Mouse (Mus musculus) right cerebral cortex, adult 18-20 months (tissue): ENCODE measurements around the gene Gm17949.

Experiments used
- DNase-seq: peaks from one replicate; pipeline ENCODE4 v3.0.0; 2022; ENCODE audit warnings: mixed read lengths

Gm17949 gene

DNA sequence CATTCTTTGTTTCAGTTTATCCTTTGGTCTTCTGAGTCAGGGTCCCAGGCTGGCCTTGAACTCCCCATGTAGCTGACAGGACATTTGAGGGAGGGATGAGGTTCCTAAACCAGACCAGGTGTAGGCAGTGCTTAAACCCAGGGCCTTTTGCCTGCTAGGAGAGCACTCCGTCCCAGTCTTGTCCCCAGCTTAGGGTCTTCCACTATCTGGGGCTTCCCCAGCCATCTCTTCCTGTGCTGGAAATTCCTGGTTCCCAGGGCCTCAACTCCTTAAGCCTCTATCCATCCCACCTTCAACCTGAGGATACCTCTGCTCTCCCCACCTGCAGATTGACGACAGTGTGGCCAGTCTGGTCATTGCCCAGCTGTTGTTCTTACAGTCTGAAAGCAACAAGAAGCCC is 20.3 kb upstream of the Gm17949 start:
- no peak for DNase-seq

DNA sequence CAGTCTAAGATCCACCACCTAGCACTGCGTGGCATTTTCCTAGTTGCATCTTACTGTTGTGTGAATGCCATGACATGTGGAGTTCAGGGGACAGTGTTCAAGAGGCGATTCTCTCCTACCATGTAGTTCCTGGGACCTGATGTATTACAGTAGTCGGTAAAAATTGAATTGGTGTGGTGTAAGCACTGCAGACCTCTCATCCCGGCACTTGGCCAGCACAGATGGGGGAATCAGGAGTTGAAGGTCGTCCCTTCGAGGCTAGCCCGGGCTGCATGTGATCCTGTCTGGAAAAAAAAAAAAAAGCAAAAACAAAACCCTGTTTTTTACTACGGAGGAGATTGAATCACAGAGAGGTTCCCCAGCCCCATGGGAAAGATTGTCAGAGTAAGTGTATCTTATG is 16.2 kb upstream of the Gm17949 start:
- DNase-seq: no peak

DNA sequence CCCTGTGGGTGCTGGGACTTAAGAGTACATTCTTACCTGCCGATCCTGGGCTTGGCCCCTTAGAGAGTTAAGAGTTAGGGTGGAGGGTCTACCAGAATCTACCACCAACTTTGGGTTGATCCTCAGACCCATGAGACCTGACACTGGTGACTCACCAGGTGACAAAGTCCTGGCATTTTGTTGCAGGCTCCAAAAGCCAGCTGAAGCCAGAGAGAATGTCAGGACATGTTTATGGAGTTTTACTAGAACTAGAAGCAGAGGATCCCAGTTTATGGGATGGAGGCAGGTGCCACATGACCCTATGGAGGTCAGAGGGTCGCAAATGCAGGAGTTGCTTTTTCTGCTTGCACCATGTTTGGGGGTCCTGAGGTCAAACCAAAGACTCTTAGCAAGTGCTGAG is 14.8 kb upstream of the Gm17949 start:
- DNase-seq: no peak

DNA sequence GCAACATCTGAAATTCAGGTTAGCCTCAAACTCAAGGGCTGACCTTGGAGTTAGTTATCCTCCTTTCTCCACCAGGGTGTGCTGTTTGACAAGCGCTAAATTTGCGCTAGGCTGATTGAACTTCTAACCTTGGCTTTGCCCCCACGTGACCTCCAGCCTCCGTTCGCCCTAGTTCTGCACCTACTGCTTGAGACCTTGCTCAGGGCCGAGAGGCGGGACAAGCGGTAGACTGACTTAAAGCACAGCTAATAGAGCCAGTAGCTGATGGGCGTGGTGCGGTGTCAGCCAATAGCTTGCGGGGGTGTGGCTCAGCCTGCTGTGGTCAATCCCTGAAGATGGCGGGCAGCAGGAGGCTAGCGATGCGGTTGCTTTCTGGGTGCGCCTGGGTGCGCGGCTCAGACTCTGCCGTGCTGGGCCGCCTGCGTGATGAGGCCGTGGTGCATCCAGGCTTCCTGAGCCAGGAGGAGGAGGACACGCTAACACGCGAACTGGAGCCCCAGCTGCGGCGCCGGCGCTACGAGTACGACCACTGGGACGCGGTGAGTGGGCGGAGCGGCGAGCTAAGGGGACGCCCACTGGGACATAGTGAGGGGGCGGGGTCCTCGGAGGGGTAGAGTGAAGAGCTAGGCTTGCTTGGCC is 14.1 kb upstream of the Gm17949 start, which contains the start of gene Alkbh7:
Gene Alkbh7, plus strand, starts transcription at position 311 of the 639 bp plus-strand sequence.
- peak; percentile 96 for DNase-seq

GRCm38 (mm10) chr17:56999414-56999813 is 11.9 kb upstream of the Gm17949 start:
- no peak for DNase-seq

DNA sequence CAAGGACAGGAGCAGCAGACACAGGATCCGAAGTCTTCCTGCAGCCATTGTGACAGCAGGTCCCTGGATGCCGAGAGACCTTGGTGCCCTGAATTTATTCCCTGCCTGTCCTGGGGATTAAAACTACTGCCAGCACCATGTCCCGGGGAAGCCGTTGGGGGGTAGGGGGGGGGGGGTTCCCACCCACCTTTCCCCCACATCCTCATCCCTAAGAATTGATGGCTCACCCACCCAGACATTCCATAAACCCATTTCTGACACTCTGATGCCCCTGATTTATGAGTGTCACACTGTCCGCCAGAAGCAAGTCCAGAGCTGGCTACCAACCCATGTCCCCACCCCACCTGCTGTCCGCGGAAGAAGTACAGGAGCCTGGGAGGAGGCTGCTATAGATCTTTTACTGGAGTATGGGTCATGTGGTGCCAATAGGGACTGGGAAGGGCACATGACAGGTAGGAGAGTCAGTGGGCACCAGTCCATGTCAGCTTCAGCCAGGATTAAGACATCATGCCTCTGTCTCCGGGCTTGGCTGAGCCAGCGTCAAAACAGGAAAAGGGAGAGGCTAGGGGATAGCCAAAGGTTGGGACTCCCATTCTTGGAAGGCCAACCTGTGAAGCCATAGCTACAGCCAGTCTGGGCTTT is 11.2 kb upstream of the Gm17949 start, which contains the start of gene Pspn:
Gene Pspn, minus strand, starts transcription at position 51 of the 642 bp plus-strand sequence.
- DNase-seq: no peak

- DNase-seq: no peak
These were observed 10.0 kb upstream of the Gm17949 start for GRCm38 (mm10) chr17:57001228-57001627.

DNA sequence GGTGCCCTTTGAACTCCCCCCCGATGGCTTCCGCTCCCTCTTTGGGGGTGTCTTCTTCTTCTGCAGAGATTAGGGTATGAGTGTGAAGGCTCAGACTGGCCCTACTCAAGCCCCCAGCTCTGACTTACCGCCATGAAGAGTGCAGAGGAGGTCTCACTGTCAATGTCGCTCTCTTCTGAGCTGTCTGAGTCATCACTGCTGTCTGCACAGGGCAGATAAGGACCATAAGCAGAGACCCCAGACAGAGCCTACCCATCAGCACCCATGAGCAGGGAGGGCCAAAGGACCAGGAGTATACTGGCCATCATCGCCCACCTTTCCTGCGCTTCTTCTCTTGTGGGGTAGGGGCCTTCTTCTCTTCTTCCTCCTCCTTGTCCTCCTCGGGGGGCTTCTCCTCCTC is 7.3 kb upstream of the Gm17949 start:
- no peak for DNase-seq

DNA sequence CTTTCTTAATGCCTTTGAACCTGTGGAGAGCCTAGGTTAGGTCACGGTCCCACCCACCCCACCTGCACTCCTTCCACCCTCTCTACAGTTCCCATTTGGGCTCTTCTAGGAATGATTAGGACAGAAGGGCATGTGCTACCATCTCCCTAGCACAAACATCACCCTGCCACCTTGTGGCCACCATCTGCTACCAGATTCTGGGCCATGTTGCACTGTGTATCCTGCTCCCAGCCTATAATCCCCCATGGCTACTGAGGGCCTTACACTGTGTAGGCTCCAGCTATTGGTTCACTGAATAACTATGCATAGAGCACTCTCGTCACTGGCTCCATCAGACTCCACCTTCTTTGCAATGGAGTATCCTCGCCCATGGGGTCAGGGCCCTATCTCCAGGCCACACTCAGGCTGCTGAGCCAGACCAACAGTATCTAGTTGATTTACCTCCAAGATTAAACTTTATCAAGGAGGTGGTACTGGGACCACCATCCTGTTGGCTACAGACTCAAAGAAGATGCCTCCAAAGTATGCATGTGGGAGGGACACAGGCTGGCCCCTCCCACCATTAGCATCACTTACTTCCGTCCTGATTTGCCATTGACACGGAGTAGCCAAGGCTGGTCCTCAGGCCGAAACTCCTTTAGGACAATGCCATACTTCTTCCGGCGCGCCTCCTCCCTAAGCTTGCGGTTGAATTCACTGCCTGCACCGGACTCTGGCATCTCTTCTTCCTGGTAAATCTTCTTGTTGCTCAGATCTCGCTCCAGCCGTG is 3.9 kb upstream of the Gm17949 start:
- DNase-seq: no peak

GRCm38 (mm10) chr17:57010911-57011235 is 396 bp upstream of the Gm17949 start:
- no peak for DNase-seq

DNA sequence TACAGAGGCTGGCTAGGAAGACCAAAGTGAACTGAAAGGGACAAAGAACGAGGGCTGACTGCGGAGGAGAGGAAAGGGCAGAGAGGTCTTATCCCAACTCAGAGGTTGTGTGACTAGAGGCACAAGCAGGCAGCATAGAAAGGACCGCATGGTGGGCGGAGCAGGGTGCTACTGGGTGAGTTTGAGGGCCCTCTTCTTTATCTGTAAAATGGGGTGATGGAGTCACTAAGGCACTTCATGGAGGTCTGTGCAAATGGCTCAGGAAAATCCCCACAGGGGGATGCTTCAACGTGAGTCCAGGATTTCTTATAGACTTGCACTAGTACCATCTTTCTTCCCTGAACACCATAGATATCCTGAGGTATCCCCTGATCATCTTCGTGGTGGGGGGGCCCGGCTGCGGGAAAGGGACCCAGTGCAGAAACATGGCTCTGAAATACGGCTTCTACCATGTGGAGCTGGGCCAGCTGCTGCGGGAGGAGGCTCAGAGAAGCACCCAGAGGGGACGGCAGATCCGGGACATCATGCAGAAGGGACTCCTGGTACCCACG is 1.1 kb downstream of the Gm17949 start:
- DNase-seq: no peak

GRCm38 (mm10) chr17:57019693-57020092 is 8.4 kb downstream of the Gm17949 start:
- no peak for DNase-seq

- no peak for DNase-seq
These were observed 9.7 kb downstream of the Gm17949 start for GRCm38 (mm10) chr17:57020960-57021359.

DNA sequence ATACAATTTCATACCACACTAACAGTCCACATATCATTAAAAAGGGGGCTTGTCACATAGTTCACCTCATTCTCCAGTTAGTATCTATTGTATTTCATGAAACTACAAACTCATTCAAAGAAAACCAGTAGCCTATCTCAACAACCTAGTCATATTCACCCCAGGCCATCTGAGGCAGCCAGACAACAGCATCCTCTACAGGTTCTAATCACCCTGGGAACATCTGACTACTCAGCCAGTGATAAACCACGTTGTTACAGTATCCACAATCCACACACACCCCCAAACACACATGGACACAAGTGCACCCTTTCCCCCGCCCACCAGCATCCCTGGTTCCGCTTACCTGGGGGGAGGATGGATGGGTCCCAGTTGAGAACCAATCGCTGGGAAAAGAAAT is 16.2 kb downstream of the Gm17949 start:
- DNase-seq: no peak

GRCm38 (mm10) chr17:57029691-57030090 is 18.4 kb downstream of the Gm17949 start:
- DNase-seq: no peak

DNA sequence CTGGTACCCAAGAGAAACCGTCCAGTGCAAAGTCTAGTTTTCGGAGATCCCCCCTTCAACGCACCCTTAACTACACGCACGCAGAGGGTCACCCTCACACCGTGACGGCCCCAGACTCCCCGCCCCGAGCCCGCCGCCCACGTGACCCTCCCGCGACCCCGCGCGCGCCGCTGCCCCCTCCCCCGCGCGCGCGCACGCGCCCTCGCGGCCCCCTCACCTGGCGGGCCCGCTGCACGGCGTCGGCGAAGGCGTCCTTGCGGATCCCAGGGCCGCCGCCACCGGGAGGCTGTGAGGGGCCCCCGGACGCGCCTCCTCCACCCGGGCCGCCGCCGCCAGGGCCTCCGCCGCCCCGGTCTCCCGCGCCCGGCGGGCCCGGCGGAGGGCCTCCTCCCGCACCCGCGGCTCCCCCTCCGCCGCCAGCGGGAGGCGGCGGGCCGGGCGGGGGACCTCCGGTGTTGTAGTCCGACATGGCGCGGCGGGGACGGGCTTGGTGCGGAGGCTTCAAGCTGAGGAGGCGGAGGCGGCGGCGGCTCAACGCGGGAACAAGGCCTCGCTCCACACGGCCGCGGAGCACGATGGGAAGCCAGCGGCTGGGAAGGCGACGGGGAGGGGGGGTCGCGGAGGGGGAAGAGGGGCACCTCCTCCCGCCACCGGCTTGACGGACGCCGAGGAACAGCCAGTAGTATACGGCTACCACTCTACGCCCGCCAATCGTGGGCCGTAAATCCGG is 19.8 kb downstream of the Gm17949 start, which contains the start of gene Khsrp:
Gene Khsrp, minus strand, starts transcription at position 592 of the 730 bp plus-strand sequence.
- peak; percentile 29 for DNase-seq

DNA sequence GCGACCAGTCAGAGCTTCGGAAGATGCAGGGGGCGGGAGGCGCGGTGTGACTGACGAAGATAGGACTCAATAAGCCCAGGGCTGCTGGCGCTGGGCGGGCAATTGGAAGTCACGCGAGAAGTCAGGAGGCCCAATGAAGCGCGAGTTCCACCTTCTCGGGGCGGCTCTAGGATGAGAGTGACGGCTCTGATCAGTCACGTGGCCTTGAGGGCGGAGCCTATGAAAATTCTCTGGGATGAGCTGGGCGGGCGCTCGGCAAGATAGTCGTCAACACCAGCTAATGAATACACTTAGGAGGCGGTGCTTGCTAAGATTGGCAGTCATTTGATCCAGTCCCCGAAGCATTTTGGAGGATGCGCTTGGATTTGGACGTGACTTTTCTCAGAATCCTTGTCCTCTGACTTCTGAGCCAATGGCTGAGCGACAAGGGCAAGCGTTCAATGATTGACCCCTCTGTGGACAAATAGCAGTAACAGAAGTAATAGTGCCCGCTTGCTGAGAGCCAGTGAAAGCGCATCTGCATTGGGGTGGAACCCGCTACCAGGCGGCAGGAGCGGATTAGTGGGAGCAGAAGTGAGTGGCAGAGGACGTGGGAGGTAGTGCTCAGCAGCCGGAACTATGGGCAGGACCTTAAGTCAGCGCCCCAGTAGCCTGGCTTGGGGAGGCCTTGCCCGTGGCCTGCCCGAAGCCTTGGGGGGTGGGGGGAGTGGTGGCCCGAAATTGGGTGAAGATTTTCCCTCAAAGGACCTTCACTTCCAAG is 20.6 kb downstream of the Gm17949 start:
- DNase-seq: peak; percentile 100

GRCm38 (mm10) chr17:57032854-57033253 is 21.6 kb downstream of the Gm17949 start:
- DNase-seq: no peak

DNA sequence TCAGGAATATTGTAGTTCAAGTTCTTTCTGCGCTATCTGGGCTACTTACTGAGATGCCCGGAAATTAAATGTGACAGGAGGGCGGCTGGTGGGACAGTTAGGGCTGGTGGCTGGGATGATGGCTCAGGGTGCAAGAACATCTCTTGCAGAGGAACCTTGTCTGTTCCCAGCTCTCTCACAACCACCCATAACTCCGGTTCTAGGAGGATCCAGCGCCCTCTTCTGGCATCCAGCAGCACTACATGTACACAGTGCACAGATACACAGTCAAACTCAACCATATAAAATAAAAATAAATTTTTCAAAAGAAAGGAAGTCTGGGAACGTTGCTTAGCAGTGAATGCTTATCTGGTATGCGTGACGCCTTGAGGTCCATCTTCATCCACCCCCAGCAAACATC is 27.7 kb downstream of the Gm17949 start:
- no peak for DNase-seq

- DNase-seq: no peak
These were observed 30.3 kb downstream of the Gm17949 start, which contains the start of gene Slc25a41 for GRCm38 (mm10) chr17:57041554-57041953. Gene Slc25a41 (minus strand): TSS chr17:57041654.

DNA sequence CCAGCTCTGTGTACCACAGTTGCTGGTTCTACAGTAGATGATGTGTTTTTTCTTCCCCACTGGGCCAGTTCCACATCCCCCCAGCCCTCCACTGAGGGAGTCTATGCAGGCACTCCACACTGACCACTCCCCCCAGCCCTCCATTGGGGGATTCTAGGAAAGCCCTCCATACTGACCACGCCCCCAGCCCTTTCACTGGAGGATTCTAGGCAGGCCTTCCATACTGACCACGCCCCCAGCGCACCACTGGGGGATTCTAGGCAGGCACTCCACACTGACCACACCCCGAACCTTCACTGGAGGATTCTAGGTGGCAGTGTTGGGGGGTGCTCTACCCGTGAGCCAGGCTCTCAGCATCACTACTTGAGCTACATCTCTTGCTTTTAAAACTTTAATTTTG is 36.1 kb downstream of the Gm17949 start:
- no peak for DNase-seq

- no peak for DNase-seq
These were observed 37.5 kb downstream of the Gm17949 start for GRCm38 (mm10) chr17:57048816-57049215.
